Mouse (Mus musculus) megakaryocyte progenitor cell, adult 5-6 weeks (primary cell): ENCODE data around the gene Iars2. TPM values are rescaled to one million over a fixed set of nuclear protein-coding genes. Genes with fewer than 3 reads are reported as not detected.

Experiments
- total RNA-seq, 2 experiments: library from RNA; stranded (forward) in 1 of 2; stranded (reverse) in 1 of 2; fragments of 157-497, 149-512 nt in 1 of 2; fragments of 200-1000 nt in 1 of 2; gene quantifications; 2 replicates each; pipeline versions ENCODE4 v1.2.3 to v1.2.4; 2015 to 2017

The Iars2 gene
- total RNA-seq, 2 experiments from 2014 or later, result 42.8 to 63.6 TPM

Other genes with a start within 250 kb of the Iars2 start
- gene Rab3gap2, start 125.3 kb downstream of the Iars2 start, total RNA-seq (2015), result 35.4 and 37.3 TPM in 2 replicates
- gene Rab3gap2, start 125.3 kb downstream of the Iars2 start, total RNA-seq (2017), result 49.0 and 58.2 TPM in 2 replicates
- gene Bpnt1, start 2.8 kb upstream of the Iars2 start, total RNA-seq (2015), result 7.7 and 7.9 TPM in 2 replicates
- gene Bpnt1, start 2.8 kb upstream of the Iars2 start, total RNA-seq (2017), result 23.6 and 25.2 TPM in 2 replicates
- gene Eprs, start 33.6 kb upstream of the Iars2 start, total RNA-seq (2015), result 108 and 117 TPM in 2 replicates
- gene Eprs, start 33.6 kb upstream of the Iars2 start, total RNA-seq (2017), result 214 and 252 TPM in 2 replicates
- gene Slc30a10, start 125.5 kb upstream of the Iars2 start, total RNA-seq (2015), result 0.05 and 0.07 TPM in 2 replicates
- gene Slc30a10, start 125.5 kb upstream of the Iars2 start, total RNA-seq (2017), result 0.07 and 0.08 TPM in 2 replicates